Mouse (Mus musculus): ENCODE data around the gene Ralgds. TPM values are rescaled to one million over a fixed set of nuclear protein-coding genes. Genes with fewer than 3 reads are reported as not detected.
"Not testable (repeated sequence)": the region's sequence is repeated elsewhere in the genome, so short reads cannot be mapped to it uniquely, and the experiment has no call there.

The Ralgds gene
- total RNA-seq, 2 experiments from 2014 or later: 68.2 to 79.3 TPM

GRCm38 (mm10) chr2:28502987-28503386 is 9.9 kb upstream of the Ralgds start:
- DNase-seq (ENCODE audit: low spot score in 2 of 2): no peak

GRCm38 (mm10) chr2:28504676-28505075 is 8.2 kb upstream of the Ralgds start:
- DNase-seq (ENCODE audit: low spot score in 2 of 2): no peak

GRCm38 (mm10) chr2:28505795-28506194 is 7.1 kb upstream of the Ralgds start, which contains the start of gene Gm10134:
TSS of gene Gm10134 (plus strand) at chr2:28506095.
- DNase-seq (ENCODE audit: low spot score in 2 of 2): no peak

GRCm38 (mm10) chr2:28506291-28506690 is 6.6 kb upstream of the Ralgds start:
- no peak for DNase-seq (ENCODE audit: low spot score in 2 of 2)

- DNase-seq (ENCODE audit: low spot score in 2 of 2): not testable (repeated sequence)
Measured at GRCm38 (mm10) chr2:28511600-28511999, 1.3 kb upstream of the Ralgds start.

- peak in 1 of 2 experiments; percentile 40 for DNase-seq (ENCODE audit: low spot score in 2 of 2)
Measured at GRCm38 (mm10) chr2:28513431-28514370, 776 bp downstream of the Ralgds start.

- peak; percentile 71 to 83 for DNase-seq (ENCODE audit: low spot score in 2 of 2)
Measured at GRCm38 (mm10) chr2:28514489-28514888, 1.6 kb downstream of the Ralgds start.

GRCm38 (mm10) chr2:28517206-28517909 is 4.4 kb downstream of the Ralgds start:
- DNase-seq (ENCODE audit: low spot score in 2 of 2): peak; percentile 61 to 85

- no peak for DNase-seq (ENCODE audit: low spot score in 2 of 2)
Measured at GRCm38 (mm10) chr2:28518231-28518630, 5.3 kb downstream of the Ralgds start.

GRCm38 (mm10) chr2:28520581-28520980 is 7.7 kb downstream of the Ralgds start:
- no peak for DNase-seq (ENCODE audit: low spot score in 2 of 2)

GRCm38 (mm10) chr2:28521571-28522151 is 8.7 kb downstream of the Ralgds start:
- no peak for DNase-seq (ENCODE audit: low spot score in 2 of 2)

GRCm38 (mm10) chr2:28522166-28522565 is 9.2 kb downstream of the Ralgds start:
- DNase-seq (ENCODE audit: low spot score in 2 of 2): no peak

GRCm38 (mm10) chr2:28523643-28524117 is 10.8 kb downstream of the Ralgds start:
- DNase-seq (ENCODE audit: low spot score in 2 of 2): peak; percentile 72 to 84

- DNase-seq (ENCODE audit: low spot score in 2 of 2): no peak
Measured at GRCm38 (mm10) chr2:28524406-28524805, 11.5 kb downstream of the Ralgds start.

- peak in 1 of 2 experiments; percentile 56 for DNase-seq (ENCODE audit: low spot score in 2 of 2)
Measured at GRCm38 (mm10) chr2:28525219-28525942, 12.5 kb downstream of the Ralgds start.

- no peak for DNase-seq (ENCODE audit: low spot score in 2 of 2)
Measured at GRCm38 (mm10) chr2:28525943-28526876, 13.3 kb downstream of the Ralgds start.

GRCm38 (mm10) chr2:28527436-28528353 is 14.8 kb downstream of the Ralgds start:
- DNase-seq (ENCODE audit: low spot score in 2 of 2): no peak

- DNase-seq (ENCODE audit: low spot score in 2 of 2): no peak
Measured at GRCm38 (mm10) chr2:28528354-28528730, 15.4 kb downstream of the Ralgds start.

- DNase-seq (ENCODE audit: low spot score in 2 of 2): no peak
Measured at GRCm38 (mm10) chr2:28529856-28530255, 16.9 kb downstream of the Ralgds start.
